Mouse (Mus musculus): Measurements from ENCODE around the gene Lamc3. TPM values are rescaled to one million over a fixed set of nuclear protein-coding genes. Genes with fewer than 3 reads are reported as not detected.

Gene Lamc3
- polyA plus RNA-seq, 1 experiment from 2014 or later = 12.3 TPM

DNA sequence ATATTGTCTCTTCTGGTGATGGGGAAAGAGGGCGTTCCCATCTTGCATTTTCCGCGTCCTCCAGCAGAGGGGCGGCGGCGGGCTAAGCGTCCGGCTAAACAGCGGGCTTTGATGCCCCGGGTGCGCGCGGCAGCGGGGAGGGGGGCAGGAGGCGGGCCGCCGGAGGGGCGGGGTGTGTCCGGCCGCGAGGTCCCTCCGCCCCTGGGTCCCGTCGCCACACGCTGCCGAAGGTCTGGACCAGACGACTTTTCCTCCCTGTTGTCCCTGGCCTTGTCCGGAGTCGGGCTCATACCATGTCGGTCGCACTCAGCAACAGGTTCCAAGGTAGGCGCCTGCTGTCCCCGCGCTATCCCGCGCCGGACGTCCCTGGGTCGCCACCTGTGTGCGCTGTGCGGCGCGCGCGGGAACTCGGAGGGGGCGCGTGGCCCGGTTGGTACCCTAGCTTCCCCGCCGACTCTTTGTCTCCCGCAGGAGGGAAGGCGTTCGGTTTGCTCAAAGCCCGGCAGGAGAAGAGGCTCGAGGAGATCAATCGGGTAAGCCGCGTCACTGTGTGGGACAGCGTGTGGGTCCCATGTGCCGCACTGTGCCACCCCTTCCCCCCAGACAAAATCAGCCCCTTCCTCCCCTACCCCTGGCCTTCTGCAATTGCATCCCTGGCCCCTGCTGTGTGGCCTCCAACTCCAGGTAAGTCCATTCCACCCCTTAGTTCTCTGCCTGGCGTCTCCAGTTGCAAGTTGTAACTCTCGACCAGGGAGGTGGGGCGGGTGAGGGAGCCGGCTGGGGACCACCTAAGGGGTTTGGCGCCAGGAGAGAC lies 63.2 kb downstream of the Lamc3 start, which contains the start of gene Aif1l:
Gene Aif1l (plus strand): TSS at position 82 of the 814 bp plus-strand sequence.
- H3K4me3 ChIP-seq = peak within 1 kb of the TSS; percentile 94
- WGBS = under 1% methylated on average over 66 of the region's 66 CpGs
- peaks cover 41% of the 10 kb centered on the region for H3K4me1 ChIP-seq
- peaks cover 20% of the 10 kb centered on the region for H3K27me3 ChIP-seq (ENCODE audit: low read depth, poor library complexity, severe bottlenecking)
- peak; percentile 88 for DNase-seq (ENCODE audit: low spot score)
- H3K36me3 ChIP-seq = peaks cover 32% of the 10 kb centered on the region
- peak within 1 kb of the TSS; percentile 90 for H3K27ac ChIP-seq (replicated peaks)
- H3K9me3 ChIP-seq (replicated peaks) = no peaks in the 10 kb centered on the region

DNA sequence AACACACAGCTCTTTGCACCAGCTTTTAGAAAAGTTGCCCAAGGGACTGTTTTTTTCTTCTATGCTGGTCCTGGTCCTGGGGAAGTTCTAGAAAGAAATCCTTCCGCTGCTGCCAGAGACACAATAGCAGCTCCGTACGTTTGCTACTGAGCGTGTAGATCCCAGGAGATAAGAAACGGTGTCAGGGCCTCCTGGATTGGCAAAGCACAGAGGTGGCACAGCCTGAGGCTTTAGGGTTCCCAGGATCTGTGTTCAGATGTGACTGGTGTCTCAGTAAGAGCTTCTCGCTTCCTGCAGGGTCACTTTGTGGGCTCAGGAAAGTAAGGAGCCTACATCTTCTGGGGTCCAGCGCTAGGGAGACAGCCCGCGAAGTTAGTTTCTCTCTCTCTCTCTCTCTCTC lies 63.9 kb downstream of the Lamc3 start:
- no peak for DNase-seq (ENCODE audit: low spot score)

GRCm38 (mm10) chr2:31952236-31952635 lies 65.1 kb downstream of the Lamc3 start:
- Histone ChIP-seq H3K27me3 (ENCODE audit: low read depth, poor library complexity, severe bottlenecking) (peaks cover 20% of the 10 kb centered on the region), H3K27ac (replicated peaks) (no peak overlapping the region), H3K36me3 (peaks cover 39% of the 10 kb centered on the region), H3K9me3 (replicated peaks) (no peaks in the 10 kb centered on the region), H3K4me1 (peaks cover 41% of the 10 kb centered on the region), H3K4me3 (no peak overlapping the region)
- no peak for DNase-seq (ENCODE audit: low spot score)
- WGBS = 92% methylated on average over 10 of the region's 10 CpGs

More for the DNA sequence above, 63.9 kb downstream of the Lamc3 start:
- Histone ChIP-seq H3K4me3 (peak overlapping the region; percentile 94), H3K9me3 (replicated peaks) (no peaks in the 10 kb centered on the region), H3K27ac (replicated peaks) (peak overlapping the region; percentile 90), H3K4me1 (peaks cover 41% of the 10 kb centered on the region), H3K27me3 (ENCODE audit: low read depth, poor library complexity, severe bottlenecking) (peaks cover 20% of the 10 kb centered on the region), H3K36me3 (peaks cover 34% of the 10 kb centered on the region)
- WGBS = 31% methylated on average over 9 of the region's 9 CpGs

GRCm38 (mm10) chr2:31952725-31953124 lies 65.6 kb downstream of the Lamc3 start:
- H3K27ac ChIP-seq (replicated peaks) = no peak overlapping the region
- H3K9me3 ChIP-seq (replicated peaks) = no peaks in the 10 kb centered on the region
- H3K4me3 ChIP-seq = no peak overlapping the region
- H3K4me1 ChIP-seq = peaks cover 41% of the 10 kb centered on the region
- peaks cover 44% of the 10 kb centered on the region for H3K36me3 ChIP-seq
- 94% methylated on average over 3 of the region's 3 CpGs for WGBS
- no peak for DNase-seq (ENCODE audit: low spot score)
- peaks cover 20% of the 10 kb centered on the region for H3K27me3 ChIP-seq (ENCODE audit: low read depth, poor library complexity, severe bottlenecking)

DNA sequence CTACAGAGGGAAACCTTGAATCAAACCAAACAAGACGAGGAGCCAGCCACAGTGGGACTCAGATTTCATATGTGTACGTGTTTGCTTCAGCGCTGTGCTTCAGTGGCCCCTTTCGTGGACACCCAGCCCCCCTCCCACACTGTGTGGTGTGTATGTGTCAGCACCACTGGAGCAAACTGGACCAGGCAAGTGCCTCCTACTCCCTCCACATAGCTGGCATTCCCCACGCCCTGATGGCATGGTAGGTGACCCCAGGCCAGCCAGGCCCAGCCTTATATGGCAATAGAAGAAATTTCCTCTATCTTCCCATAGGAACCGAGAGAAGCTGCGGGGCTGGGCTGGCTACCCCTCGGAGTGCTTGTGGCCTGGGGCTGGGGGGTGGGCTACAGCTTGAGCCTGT lies 66.6 kb downstream of the Lamc3 start:
- peaks cover 20% of the 10 kb centered on the region for H3K27me3 ChIP-seq (ENCODE audit: low read depth, poor library complexity, severe bottlenecking)
- H3K27ac ChIP-seq (replicated peaks) = no peak overlapping the region
- H3K4me3 ChIP-seq = no peak overlapping the region
- peaks cover 41% of the 10 kb centered on the region for H3K4me1 ChIP-seq
- H3K36me3 ChIP-seq = peaks cover 48% of the 10 kb centered on the region
- DNase-seq (ENCODE audit: low spot score) = no peak
- WGBS = 83% methylated on average over 8 of the region's 8 CpGs
- H3K9me3 ChIP-seq (replicated peaks) = no peaks in the 10 kb centered on the region

GRCm38 (mm10) chr2:31954779-31955181 lies 67.7 kb downstream of the Lamc3 start:
- Histone ChIP-seq H3K36me3 (peaks cover 59% of the 10 kb centered on the region), H3K4me3 (no peak overlapping the region), H3K4me1 (peaks cover 35% of the 10 kb centered on the region), H3K9me3 (replicated peaks) (no peaks in the 10 kb centered on the region), H3K27ac (replicated peaks) (no peak overlapping the region), H3K27me3 (ENCODE audit: low read depth, poor library complexity, severe bottlenecking) (peaks cover 9% of the 10 kb centered on the region; the same call in 1 of the 2 replicates)
- 90% methylated on average over 9 of the region's 9 CpGs for WGBS
- no peak for DNase-seq (ENCODE audit: low spot score)

DNA sequence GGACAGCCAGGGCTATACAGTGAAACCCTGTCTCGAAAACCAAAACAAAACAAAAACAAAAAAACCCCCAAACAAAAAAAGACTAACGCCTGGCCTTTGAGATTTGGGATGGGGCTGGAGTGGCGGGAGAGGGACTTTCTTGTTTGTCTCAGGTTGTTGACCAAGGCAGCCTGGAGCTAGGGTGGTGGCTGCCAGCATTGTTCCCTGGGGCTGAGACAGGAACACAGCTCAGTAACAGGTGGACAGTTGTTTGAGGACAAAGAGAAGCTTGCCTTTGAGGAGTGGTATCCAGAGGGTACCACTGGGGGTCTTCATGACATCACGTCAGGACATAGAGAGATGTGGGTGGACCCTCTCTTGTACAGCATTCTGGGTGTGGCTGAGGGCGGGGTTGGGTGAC lies 68.6 kb downstream of the Lamc3 start:
- Histone ChIP-seq H3K4me1 (peaks cover 26% of the 10 kb centered on the region), H3K4me3 (no peak overlapping the region), H3K9me3 (replicated peaks) (no peaks in the 10 kb centered on the region), H3K36me3 (peaks cover 68% of the 10 kb centered on the region), H3K27me3 (ENCODE audit: low read depth, poor library complexity, severe bottlenecking) (peaks cover 8% of the 10 kb centered on the region; the same call in 1 of the 2 replicates), H3K27ac (replicated peaks) (no peak overlapping the region)
- WGBS = 83% methylated on average over 5 of the region's 5 CpGs
- no peak for DNase-seq (ENCODE audit: low spot score)

GRCm38 (mm10) chr2:31957211-31957610 lies 70.1 kb downstream of the Lamc3 start:
- H3K27ac ChIP-seq (replicated peaks) = no peak overlapping the region
- H3K9me3 ChIP-seq (replicated peaks) = no peaks in the 10 kb centered on the region
- no peaks in the 10 kb centered on the region for H3K27me3 ChIP-seq (ENCODE audit: low read depth, poor library complexity, severe bottlenecking)
- no peak overlapping the region for H3K4me3 ChIP-seq
- peaks cover 81% of the 10 kb centered on the region for H3K36me3 ChIP-seq
- peaks cover 10% of the 10 kb centered on the region for H3K4me1 ChIP-seq
- 90% methylated on average over 10 of the region's 10 CpGs for WGBS
- DNase-seq (ENCODE audit: low spot score) = no peak

- no peaks in the 10 kb centered on the region for H3K4me1 ChIP-seq
- DNase-seq (ENCODE audit: low spot score) = no peak
- WGBS = 94% methylated on average over 8 of the region's 8 CpGs
- no peak overlapping the region for H3K27ac ChIP-seq (replicated peaks)
- H3K36me3 ChIP-seq = peaks cover 86% of the 10 kb centered on the region
- no peak overlapping the region for H3K4me3 ChIP-seq
- no peaks in the 10 kb centered on the region for H3K9me3 ChIP-seq (replicated peaks)
- no peaks in the 10 kb centered on the region for H3K27me3 ChIP-seq (ENCODE audit: low read depth, poor library complexity, severe bottlenecking)
Measured at GRCm38 (mm10) chr2:31960986-31961385, 73.9 kb downstream of the Lamc3 start.

DNA sequence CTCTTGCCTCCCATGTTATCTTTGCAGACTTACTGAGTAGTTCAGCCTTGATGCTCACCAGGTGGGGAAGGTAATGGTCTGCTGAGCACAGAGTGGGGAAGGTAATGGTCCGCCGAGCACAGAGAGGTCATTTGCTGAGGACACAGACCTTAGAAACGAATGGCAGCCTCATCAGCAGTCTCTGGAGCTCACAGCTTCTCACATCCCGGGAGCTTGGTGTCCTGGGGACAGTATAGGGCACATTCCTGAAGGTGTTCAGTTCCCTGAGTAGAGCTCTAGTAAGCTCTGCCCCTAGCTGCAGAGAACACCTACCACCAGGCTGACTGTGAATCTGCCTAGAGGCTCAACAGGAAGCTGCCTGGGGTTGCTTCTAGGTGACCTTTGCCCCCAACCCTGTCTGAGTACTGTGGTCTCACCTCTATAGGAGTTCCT lies 74.7 kb downstream of the Lamc3 start:
- 76% methylated on average over 4 of the region's 4 CpGs for WGBS
- H3K27ac ChIP-seq (replicated peaks) = no peak overlapping the region

DNA sequence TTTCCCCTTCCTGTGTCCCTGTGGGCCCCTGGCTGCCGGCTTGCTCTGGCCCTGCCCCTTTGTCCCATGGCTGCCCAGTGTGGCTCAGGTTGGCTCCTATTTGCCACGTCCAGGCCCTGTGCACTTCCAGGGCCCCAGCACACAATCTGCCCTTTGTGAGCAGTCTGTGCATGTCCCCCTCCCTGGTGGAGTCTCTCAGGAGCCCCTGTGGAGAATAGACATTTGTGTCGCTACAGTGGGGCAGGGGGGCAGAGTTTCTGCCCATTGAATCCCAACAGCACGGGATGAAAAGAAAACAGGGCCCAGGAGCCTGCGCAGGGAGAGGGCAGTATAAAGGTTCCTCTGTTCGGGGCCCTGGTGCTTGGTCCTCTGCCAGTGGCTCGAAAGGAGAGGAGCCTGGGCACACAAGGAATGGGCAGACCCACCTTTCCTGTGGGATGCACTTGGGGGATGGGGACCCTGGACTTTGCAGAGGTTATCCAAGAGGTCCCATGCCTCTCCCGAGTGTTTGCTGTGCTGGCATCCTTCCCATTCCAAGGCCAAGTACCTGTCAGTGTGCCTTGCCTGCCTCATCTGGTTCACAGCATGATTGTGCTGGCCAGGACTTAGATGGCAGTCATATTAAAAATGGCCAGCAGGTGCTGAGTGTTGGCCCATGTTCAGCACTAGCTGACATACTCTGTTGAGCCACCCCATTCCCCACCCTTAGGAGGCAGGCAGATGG lies 75.6 kb downstream of the Lamc3 start:
- Histone ChIP-seq H3K4me3 (no peak overlapping the region), H3K27ac (replicated peaks) (0 out of 2 replicates have a peak overlapping the region, but pooled peaks have one; percentile 23), H3K36me3 (peaks cover 87% of the 10 kb centered on the region), H3K9me3 (replicated peaks) (no peaks in the 10 kb centered on the region), H3K27me3 (ENCODE audit: low read depth, poor library complexity, severe bottlenecking) (no peaks in the 10 kb centered on the region), H3K4me1 (no peaks in the 10 kb centered on the region)
- no peak for DNase-seq (ENCODE audit: low spot score)
- WGBS = 76% methylated on average over 8 of the region's 8 CpGs

More for the DNA sequence above, 74.7 kb downstream of the Lamc3 start:
- H3K4me1 ChIP-seq = no peaks in the 10 kb centered on the region
- no peak for DNase-seq (ENCODE audit: low spot score)
- no peaks in the 10 kb centered on the region for H3K9me3 ChIP-seq (replicated peaks)
- no peaks in the 10 kb centered on the region for H3K27me3 ChIP-seq (ENCODE audit: low read depth, poor library complexity, severe bottlenecking)
- H3K4me3 ChIP-seq = no peak overlapping the region
- peaks cover 87% of the 10 kb centered on the region for H3K36me3 ChIP-seq

DNA sequence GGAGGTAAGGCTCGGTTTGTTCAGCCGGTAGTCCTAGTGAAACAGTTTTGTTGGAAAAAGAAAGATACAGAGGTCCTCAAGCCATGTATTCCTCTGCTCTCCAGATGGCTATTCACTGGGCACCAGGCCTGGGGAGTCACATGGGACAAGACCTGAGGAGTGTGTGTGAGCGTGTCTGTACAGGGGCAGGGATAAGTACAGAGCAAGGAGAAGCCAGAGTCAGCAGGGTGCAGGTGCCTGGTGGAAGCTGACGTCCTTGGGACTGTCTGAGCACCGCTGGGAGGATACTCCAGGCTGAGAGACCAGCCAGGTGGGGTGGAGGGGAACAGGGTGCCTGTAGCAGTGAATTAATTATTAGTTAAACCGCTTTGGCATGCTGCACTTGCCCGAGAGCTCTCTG lies 76.4 kb downstream of the Lamc3 start:
- no peak for DNase-seq (ENCODE audit: low spot score)
- Histone ChIP-seq H3K4me1 (no peaks in the 10 kb centered on the region), H3K27me3 (ENCODE audit: low read depth, poor library complexity, severe bottlenecking) (no peaks in the 10 kb centered on the region), H3K36me3 (peaks cover 92% of the 10 kb centered on the region), H3K9me3 (replicated peaks) (no peaks in the 10 kb centered on the region), H3K27ac (replicated peaks) (no peak overlapping the region), H3K4me3 (no peak overlapping the region)
- 90% methylated on average over 7 of the region's 7 CpGs for WGBS

GRCm38 (mm10) chr2:31964191-31964590 lies 77.1 kb downstream of the Lamc3 start:
- Histone ChIP-seq H3K9me3 (replicated peaks) (no peaks in the 10 kb centered on the region), H3K27me3 (ENCODE audit: low read depth, poor library complexity, severe bottlenecking) (no peaks in the 10 kb centered on the region), H3K4me1 (no peaks in the 10 kb centered on the region), H3K4me3 (no peak overlapping the region), H3K36me3 (peaks cover 92% of the 10 kb centered on the region), H3K27ac (replicated peaks) (no peak overlapping the region)
- 96% methylated on average over 3 of the region's 3 CpGs for WGBS
- no peak for DNase-seq (ENCODE audit: low spot score)
